Mouse (Mus musculus) liver, adult 2 months (tissue): ENCODE results near the gene Cyp4f40.

Source experiments
- CTCF ChIP-seq: fragments of 200-500 bp; IDR thresholded peaks from 2 replicates; pipeline ENCODE4 v1.5.1; 2011; ENCODE audit warnings: low read depth, low read length, control low read depth
- POLR2A ChIP-seq: fragments of 200-500 bp; IDR thresholded peaks from 2 replicates; pipeline ENCODE4 v1.6.1; 2011; ENCODE audit warnings: low read length, control low read depth; ENCODE audit not compliant: insufficient read depth; ENCODE audit errors: extremely low read depth

DNA sequence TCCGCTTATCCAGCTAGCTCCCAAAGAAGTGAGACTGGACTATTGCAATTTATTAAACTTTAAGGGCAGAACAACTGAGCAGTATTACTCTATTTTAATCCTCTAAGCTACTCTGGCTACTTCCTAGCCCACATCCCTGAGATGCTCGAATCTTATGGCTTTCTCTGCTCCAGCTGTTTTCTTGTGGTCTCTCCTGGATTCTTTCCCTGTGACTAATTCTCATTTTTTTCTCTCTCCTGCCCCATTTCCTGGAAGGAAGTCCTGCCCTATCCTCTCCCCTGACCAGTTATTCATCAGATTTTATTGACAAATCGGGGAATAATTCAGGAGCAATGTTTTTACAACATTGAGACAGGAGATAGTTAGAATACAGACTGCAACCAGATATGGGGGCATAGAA, 1.7 kb upstream of the Cyp4f40 start:
- TF ChIP-seq POLR2A (no peak), CTCF (no peak)
